Mouse (Mus musculus) layer of hippocampus, adult 18-20 months (tissue): ENCODE measurements around the gene Ttc39a. TPM values are rescaled to one million over a fixed set of nuclear protein-coding genes. Genes with fewer than 3 reads are reported as not detected.

ENCODE experiments used
- DNase-seq, 2 experiments: peaks; one replicate each; pipeline ENCODE4 v3.0.0; 2022; ENCODE audit warnings: low spot score in 2 of 2
- total RNA-seq, 2 experiments: library from RNA; stranded (reverse); gene quantifications; 2 replicates each; pipeline ENCODE4 v1.2.3; 2021

Ttc39a gene
- total RNA-seq, 2 experiments from 2014 or later: 1.4 to 1.8 TPM

DNA sequence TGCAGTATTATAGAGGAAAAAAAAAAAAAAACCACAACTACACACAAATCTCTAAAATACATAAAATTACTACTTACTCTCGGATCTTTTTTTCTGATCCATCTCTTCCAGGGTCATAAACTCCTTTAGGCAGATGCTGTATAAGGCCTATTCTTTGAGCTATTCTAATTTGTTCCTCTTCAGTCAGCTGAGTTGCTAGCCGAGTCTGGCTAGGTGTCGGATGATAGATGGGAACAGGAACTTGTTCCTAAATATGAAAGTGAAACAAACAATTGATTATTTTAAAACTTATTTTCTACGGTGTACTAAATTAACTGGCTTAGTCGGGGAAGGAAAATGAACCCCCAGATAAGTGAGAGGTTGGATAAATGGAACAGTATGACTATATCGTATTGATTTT, 50.4 kb downstream of the Ttc39a start:
- DNase-seq: no peak

DNA sequence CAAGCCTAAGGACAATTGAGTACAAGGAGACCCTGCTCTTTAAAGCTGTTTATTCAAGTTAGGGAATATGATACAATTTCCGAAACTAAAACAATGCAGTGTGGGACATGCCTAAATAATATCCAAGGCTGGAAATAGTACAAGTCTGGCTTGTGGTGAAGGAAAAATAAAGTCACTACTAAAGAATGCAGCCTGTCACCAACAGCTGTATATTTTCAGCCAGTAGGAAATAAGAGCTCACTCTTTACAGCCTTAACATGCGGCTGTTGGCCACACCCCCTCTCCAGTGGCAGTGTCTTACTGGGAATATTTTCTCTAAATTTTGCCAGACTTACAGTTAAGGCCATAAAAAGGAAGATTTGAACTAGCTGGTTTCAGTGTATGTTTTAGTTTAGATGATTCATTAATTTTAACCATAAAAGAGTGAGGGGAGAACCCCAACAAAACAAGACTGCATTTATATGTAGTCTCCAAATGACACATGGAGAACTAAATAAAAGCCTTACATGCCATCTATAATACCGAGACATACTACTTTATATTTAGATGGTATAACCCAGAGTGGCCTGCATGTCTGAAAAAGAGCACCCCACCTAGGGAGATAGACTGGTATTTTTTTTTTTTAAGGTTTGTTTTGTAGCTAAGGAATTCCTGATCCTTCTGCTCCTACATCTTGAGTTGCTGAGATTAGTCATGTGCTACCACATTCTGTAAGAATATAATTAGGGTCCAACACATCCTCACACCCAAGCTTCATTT, 54.2 kb downstream of the Ttc39a start:
- no peak for DNase-seq

DNA sequence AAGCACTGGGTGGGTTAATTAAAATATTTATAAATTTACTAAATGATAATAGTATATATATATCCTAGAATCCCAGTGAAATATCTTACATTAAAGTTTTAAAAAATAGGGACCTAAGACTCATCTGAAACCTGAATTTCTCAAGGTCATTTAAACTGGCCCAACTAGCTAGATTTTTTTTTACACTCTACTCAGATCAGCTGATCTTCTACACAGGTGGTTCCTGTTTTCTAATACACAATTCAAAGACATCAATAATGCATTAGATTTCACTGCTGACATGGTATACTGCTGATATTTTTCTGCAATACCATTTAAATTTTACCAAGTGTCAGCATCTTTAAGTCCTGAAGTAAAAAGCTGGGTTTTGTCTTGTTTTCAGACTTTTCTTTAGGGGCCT, 57.5 kb downstream of the Ttc39a start:
- no peak for DNase-seq

DNA sequence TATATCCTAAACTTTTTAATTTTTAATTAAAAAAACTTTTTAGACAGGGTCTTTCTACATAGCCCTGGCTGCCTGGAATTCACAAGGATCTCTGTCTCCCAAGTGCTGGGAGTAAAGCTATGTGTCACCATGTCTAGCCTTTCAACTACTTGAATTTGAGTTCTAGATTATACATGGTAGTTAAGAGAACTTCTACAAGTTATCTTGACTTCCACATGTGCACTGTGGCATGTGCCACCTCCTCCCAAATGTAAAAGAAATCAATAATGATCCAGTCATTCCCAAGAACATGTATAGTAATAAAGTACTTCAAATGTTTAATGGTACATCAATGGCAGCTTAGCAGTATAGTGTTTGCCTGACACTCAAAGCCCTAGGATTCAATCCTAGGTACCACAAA, 61.3 kb downstream of the Ttc39a start:
- DNase-seq: no peak

DNA sequence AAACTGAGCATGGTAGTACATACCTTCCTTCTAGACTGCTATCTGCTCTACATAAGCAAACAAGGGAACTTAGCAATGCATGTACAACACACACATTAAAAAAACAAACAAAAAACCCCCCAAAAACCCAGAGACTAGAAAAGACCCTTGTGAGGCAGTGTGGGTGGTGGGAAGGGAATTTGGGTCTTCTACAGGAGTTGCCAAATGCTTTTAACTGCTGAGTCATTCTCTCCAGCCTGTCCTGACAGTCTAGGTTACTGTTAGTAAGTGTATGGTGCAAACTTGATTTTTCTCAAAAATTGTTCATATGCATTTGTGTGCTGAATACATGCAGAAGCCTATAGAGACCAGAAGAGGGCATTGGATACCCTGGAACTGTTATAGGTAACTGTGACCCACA, 65.2 kb downstream of the Ttc39a start:
- DNase-seq: no peak

DNA sequence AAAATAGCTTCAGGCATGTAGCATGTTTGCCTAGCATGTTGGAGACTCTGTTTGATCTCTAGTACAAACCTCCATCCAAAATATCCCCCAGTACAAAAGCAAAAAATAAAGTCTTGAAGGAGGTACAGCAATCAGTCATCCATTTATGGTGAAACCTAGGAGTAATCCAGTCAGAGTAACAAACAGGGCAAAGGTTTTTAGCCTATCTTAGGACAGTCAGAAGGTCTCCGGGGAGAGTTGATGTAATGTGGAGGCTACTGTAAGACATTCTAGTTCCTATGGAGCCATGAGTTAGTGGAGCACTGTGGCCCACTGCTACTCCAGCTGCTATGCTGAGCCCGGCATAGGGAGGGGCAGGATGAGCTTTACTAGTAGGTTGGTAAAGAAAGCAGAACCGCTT, 66.1 kb downstream of the Ttc39a start:
- DNase-seq: no peak

DNA sequence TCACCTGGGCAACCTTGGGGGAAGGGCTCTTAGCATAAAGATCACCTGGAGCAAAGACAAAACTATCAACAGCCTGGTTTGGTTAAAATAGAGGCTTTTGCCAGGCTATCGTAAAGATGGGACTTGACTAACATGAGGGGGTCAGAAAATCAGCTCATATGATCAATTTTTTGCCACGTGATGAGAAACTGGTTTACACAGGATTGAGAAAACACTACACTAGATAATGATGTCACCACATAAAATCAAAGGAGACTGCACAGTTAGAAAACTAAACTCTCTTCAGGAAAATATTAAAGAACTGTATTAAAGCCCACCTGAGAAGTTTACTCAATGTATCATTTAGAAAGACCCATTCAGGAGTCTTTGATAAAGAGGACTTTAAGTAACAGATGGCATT, 68.7 kb downstream of the Ttc39a start:
- no peak for DNase-seq

DNA sequence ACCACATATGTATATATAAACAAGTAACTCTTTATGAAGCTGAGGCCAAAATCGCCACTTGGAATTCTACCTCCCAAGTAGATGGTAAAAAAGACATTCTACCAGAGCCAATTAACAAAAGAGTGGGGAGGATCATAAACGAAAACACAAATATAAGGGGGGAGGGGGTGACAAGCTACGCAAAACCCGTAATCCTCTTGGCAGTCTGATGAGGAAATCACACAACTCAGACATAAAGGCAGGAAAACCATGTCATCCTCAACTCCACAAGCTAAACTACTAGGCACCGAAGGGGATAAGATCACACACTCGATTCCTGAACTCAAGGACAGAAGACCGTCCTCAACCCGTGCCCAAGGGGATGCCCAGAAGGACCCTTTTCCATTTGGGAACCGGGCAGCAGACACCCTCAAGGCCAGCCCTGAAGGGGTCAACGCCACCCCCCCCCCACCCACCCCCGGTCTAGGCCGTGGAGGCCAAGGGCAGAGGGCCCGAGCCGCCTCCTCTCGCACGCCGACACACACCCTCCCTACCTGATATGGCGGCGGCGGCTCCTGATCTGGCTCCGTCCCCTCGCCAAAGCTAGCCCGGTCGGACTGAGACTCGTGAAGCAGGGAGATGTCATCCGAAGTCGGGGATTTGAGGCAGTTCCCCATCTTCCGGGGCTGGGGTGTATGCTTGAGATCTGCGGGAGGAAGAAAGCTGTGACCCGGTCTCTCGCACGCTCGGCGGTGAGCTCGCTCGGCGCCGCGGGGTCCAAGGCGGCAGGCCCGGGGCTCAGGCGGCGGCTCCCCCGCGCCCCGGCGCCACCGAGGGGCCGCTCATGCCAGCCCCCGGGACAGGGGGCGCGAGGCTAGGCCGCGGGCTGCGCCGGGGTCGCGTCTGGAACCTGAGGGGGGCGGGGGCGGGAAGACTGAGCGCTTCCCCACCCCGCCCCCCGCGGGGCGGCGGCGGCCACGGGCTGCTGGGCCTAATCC, 69.4 kb downstream of the Ttc39a start:
- DNase-seq: peak; percentile 15 to 37

DNA sequence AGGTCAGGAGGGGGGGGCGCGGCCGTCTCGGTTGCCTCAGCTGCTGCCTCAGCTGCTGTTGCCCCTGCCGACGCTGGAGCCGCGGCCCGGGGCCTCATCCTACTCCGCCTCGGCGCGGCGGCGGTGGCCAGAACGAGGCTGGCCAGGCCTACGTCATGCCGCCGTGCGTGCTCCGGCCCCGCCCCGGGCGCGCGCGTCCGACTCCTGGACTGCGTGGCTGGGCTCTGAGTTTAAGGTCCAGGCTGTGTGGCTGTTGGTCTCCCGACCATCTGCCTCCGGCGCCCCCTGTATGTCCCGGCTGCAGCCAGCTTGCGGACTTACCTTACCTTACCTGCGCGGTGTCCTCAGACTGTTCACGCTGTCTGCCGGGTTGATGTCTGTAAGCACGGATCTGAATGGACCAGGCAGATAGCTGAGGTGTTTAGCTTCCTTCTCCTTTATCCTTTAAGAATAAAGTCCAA, 70.2 kb downstream of the Ttc39a start:
- peak; percentile 80 to 91 for DNase-seq

DNA sequence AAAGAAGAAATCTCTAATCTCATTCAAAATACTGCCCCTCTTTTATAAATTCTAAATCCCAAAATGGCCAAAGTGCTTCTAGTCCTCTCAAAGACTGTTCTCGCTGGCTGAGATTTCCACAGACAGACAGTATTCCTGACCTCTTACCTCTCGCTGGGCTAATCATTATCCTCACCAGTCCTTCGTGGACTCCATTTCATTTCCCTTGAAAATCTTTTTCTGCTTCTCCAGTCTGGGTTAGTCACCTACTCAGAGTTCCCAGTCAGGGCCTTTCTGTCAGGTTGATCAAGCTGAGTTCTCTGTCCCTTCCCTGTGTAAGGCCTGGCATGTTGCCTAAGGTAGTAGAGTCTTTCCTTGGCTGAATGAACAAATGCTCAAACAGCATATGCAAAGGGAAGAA, 71.0 kb downstream of the Ttc39a start:
- no peak for DNase-seq

DNA sequence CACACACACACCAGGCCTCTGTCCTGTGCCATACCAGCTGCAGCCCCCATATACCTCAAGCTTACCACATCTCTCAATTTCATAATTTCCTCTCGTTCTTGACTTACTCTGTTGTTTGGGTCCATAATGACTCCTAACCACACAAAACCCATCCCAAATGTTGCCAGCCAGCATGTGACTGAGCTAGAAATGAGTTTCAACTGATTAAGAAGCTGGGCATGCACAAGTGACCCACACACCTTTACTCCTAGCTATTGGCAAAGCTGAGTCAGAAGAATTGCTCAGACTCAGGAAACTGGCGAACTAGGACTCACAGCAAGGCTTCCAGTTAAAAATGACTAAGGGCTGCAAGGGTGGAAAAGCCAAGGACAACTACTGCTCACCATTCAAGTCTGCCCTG, 75.0 kb downstream of the Ttc39a start:
- DNase-seq: no peak

DNA sequence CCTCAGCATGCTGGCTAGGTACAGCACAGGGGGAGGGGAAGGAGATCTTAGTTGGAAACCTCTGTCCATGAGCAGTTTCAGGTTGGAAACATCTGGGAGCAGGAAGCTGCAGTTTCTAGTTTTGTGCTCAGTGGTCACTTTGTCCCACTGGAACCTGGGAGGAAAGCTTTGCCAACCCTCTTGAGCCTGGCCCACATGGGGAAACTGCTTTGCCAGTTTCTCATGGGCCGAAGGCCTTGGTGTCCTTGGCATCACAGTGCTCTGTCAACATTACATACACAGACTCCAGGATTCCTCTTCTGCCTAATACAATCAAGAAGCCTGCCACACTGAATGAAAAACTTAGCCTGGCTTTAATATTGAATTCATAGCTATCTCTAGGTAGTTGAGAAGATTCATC, 76.3 kb downstream of the Ttc39a start:
- DNase-seq: no peak

DNA sequence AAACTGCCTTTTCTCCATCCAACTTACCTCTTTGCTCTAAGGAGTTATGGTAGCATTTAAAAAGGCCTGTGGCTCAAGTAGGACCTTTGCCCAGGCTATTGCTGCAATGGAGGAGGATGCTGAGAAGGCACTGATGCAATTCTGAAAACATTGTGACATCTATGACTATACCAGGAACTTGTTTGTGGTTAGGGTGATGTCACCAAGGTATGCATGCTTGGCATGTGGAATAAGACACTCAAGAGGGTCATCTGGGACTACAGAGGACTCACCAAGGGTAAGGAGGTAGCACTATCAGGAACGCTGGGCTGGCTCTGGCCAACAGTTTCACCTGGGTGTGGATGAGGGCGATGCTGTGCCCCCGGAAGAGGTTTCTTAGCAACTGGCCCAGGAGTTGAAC, 78.2 kb downstream of the Ttc39a start, which contains the start of gene Rnf11:
Gene Rnf11, minus strand, starts transcription at position 108 of the 400 bp plus-strand sequence.
- DNase-seq: no peak

DNA sequence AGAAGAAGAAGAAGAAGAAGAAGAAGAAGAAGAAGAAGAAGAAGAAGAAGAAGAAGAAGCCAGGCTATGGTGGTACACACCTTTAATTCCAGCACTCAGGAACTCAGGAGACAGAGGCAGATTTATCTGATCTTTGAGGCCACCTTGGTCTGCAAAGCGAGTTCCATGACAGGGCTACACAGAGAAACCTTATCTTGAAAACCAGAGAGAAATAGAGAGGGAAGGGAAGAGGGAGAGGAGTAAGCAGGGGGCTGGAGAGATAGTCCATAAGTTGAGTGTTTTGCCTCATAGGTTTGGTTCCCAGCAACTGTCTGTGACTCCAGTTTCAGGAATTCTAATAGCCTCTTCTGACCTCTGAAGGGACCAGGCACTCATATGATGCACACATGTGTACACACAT, 82.4 kb downstream of the Ttc39a start:
- no peak for DNase-seq

DNA sequence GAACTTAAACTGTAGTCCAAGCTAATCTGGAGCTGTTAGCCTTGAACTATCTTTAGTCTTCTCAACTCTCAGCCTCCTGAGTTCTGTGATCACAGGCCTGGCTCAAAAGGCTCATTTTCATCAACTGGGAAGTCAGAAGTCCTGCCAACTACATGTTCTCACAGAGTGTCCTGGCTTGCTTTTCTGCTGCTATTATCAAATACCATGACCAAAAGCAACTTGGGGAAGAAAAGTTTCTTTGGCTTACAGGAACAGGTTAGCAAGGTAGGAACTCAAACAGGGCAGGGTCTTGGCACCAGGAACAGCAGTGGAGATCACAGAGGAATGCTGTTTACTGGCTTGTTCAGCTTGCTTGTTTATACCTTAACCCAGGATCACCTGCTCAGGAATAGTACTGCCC, 87.2 kb downstream of the Ttc39a start:
- no peak for DNase-seq

Other genes starting within 250 kb of the Ttc39a start
- gene Osbpl9, start 204.4 kb upstream of the Ttc39a start, total RNA-seq: 10 to 100 TPM; 48.3 to 54.0 TPM
- 1 to 10 TPM in 1 of 2 experiments, under 1 TPM in 1; 0.94 to 1.4 TPM for gene Calr4, start 172.1 kb upstream of the Ttc39a start, total RNA-seq
- gene Eps15, start 126.4 kb upstream of the Ttc39a start, total RNA-seq: 100 to 1,000 TPM; 218 to 234 TPM
- 100 to 1,000 TPM; 177 to 178 TPM for gene Rnf11, start 78.1 kb downstream of the Ttc39a start, total RNA-seq
- gene 4930522H14Rik, start 124.7 kb downstream of the Ttc39a start, total RNA-seq: not detected